Mouse (Mus musculus): ENCODE measurements at regions not wholly inside any gene's neighbourhood (a gene's known extent, or its start where the extent isn't known, plus 50 kb on each side); places are given as distances from the start of the nearest gene placed in this dataset.

- no peak for TF ChIP-seq CTCF (IDR thresholded peaks at IDR 0.05; ENCODE audit: insufficient read depth, low read length)
- TF ChIP-seq POLR2A (IDR thresholded peaks at IDR 0.05; ENCODE audit: borderline replicate concordance, extremely low read depth, low read depth, low read length): no peak
These were observed 382.3 kb upstream of the Pkn2 start for GRCm38 (mm10) chr3:143264132-143264531.
